Mouse (Mus musculus): ENCODE measurements around the gene Dnajb3.

Gene Dnajb3

GRCm38 (mm10) chr1:88205294-88205922 is at the start of gene Dnajb3:
TSS of gene Dnajb3 (minus strand) at chr1:88205782.
- no peak for DNase-seq (ENCODE audit: extremely low read depth, low read depth)

- DNase-seq (ENCODE audit: extremely low read depth, low read depth): no peak
Observed at GRCm38 (mm10) chr1:88254793-88255465, 49.3 kb upstream of the Dnajb3 start.

- no peak for DNase-seq (ENCODE audit: extremely low read depth, low read depth)
Observed at GRCm38 (mm10) chr1:88253540-88253939, 48.0 kb upstream of the Dnajb3 start.

- no peak for DNase-seq (ENCODE audit: extremely low read depth, low read depth)
Observed at GRCm38 (mm10) chr1:88253106-88253505, 47.5 kb upstream of the Dnajb3 start.

GRCm38 (mm10) chr1:88250023-88250422 is 44.4 kb upstream of the Dnajb3 start:
- no peak for DNase-seq (ENCODE audit: extremely low read depth, low read depth)

- DNase-seq (ENCODE audit: extremely low read depth, low read depth): no peak
Observed at GRCm38 (mm10) chr1:88249596-88249995, 44.0 kb upstream of the Dnajb3 start.

- DNase-seq (ENCODE audit: extremely low read depth, low read depth): no peak
Observed at GRCm38 (mm10) chr1:88248658-88249057, 43.1 kb upstream of the Dnajb3 start.

GRCm38 (mm10) chr1:88247660-88248059 is 42.1 kb upstream of the Dnajb3 start:
- no peak for DNase-seq (ENCODE audit: extremely low read depth, low read depth)

GRCm38 (mm10) chr1:88246386-88246785 is 40.8 kb upstream of the Dnajb3 start:
- no peak for DNase-seq (ENCODE audit: extremely low read depth, low read depth)

GRCm38 (mm10) chr1:88245881-88246280 is 40.3 kb upstream of the Dnajb3 start:
- no peak for DNase-seq (ENCODE audit: extremely low read depth, low read depth)

- no peak for DNase-seq (ENCODE audit: extremely low read depth, low read depth)
Observed at GRCm38 (mm10) chr1:88243861-88244260, 38.3 kb upstream of the Dnajb3 start.

- no peak for DNase-seq (ENCODE audit: extremely low read depth, low read depth)
Observed at GRCm38 (mm10) chr1:88240579-88240978, 35.0 kb upstream of the Dnajb3 start.

GRCm38 (mm10) chr1:88240072-88240471 is 34.5 kb upstream of the Dnajb3 start:
- no peak for DNase-seq (ENCODE audit: extremely low read depth, low read depth)

GRCm38 (mm10) chr1:88238771-88239170 is 33.2 kb upstream of the Dnajb3 start:
- no peak for DNase-seq (ENCODE audit: extremely low read depth, low read depth)

- DNase-seq (ENCODE audit: extremely low read depth, low read depth): no peak
Observed at GRCm38 (mm10) chr1:88237311-88237710, 31.7 kb upstream of the Dnajb3 start.

- DNase-seq (ENCODE audit: extremely low read depth, low read depth): no peak
Observed at GRCm38 (mm10) chr1:88235894-88236415, 30.4 kb upstream of the Dnajb3 start.

- DNase-seq (ENCODE audit: extremely low read depth, low read depth): no peak
Observed at GRCm38 (mm10) chr1:88235046-88235893, 29.7 kb upstream of the Dnajb3 start.

GRCm38 (mm10) chr1:88234646-88235045 is 29.1 kb upstream of the Dnajb3 start:
- DNase-seq (ENCODE audit: extremely low read depth, low read depth): no peak

GRCm38 (mm10) chr1:88234248-88234610 is 28.6 kb upstream of the Dnajb3 start:
- no peak for DNase-seq (ENCODE audit: extremely low read depth, low read depth)

GRCm38 (mm10) chr1:88233421-88234247 is 28.1 kb upstream of the Dnajb3 start:
- DNase-seq (ENCODE audit: extremely low read depth, low read depth): no peak
